Mouse (Mus musculus): ENCODE measurements around the gene Insl3. TPM values are rescaled to one million over a fixed set of nuclear protein-coding genes. Genes with fewer than 3 reads are reported as not detected.
"Not testable (repeated sequence)": the region's sequence is repeated elsewhere in the genome, so short reads cannot be mapped to it uniquely, and the experiment has no call there.

Gene Insl3
- polyA plus RNA-seq, 1 experiment: 58.5 TPM

DNA sequence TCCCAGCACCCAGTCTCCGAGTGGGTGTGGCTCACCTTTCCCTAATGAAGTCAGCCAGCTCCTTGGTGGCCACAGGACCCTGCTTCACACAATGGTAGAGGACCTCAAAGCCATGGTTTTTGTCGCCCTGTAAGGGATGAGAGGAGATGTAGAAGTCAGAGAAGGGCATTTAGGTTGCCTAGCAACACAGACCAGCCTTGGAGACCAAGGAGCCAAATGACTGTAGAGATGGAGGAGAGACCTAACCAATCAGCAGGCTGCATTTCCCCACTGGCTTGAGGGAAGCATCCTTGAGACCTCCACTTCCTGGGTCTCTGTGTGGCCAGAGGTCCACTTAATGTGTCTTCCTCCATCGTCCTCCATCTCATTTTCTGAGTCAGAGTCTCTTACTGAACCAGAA, 29.2 kb downstream of the Insl3 start:
- DNase-seq: no peak
- H3K4me1 ChIP-seq (ENCODE audit: control insufficient read depth, insufficient read depth, low read length): no peaks in the 10 kb centered on the region
- 42% methylated on average over 3 of the region's 3 CpGs for WGBS
- no peak for TF ChIP-seq POLR2A (IDR thresholded peaks at IDR 0.05; ENCODE audit: borderline replicate concordance, extremely low read depth, low read depth, low read length)
- no peak for TF ChIP-seq CTCF (IDR thresholded peaks at IDR 0.05; ENCODE audit: insufficient read depth, low read length)
- H3K4me3 ChIP-seq (replicated peaks; ENCODE audit: extremely low read depth, low read depth, low read length): no peak overlapping the region

DNA sequence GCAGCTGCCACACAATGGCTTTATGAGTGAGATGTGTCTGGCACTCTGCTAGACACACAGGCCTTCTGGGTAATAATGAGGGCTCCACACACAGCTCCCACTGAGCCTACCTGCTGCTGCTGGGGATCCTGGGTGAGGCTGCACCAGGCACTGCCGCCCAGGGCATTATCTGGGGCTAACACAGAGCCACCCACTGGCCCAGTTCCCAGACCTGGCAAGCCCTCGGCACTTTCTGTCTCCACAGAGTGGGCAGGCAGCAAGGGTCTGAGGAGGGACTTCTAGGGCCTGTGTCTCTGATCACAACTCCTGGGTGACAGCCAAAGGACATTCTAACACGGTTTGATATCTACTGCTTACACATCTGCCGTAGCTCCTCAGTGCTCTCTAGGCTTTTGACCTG, 30.2 kb downstream of the Insl3 start:
- DNase-seq: no peak
- Histone ChIP-seq H3K4me3 (replicated peaks; ENCODE audit: extremely low read depth, low read depth, low read length) (no peak overlapping the region), H3K4me1 (ENCODE audit: control insufficient read depth, insufficient read depth, low read length) (no peaks in the 10 kb centered on the region)
- WGBS: 39% methylated on average over 4 of the region's 4 CpGs
- TF ChIP-seq CTCF (IDR thresholded peaks at IDR 0.05; ENCODE audit: insufficient read depth, low read length) (no peak), POLR2A (IDR thresholded peaks at IDR 0.05; ENCODE audit: borderline replicate concordance, extremely low read depth, low read depth, low read length) (no peak)

DNA sequence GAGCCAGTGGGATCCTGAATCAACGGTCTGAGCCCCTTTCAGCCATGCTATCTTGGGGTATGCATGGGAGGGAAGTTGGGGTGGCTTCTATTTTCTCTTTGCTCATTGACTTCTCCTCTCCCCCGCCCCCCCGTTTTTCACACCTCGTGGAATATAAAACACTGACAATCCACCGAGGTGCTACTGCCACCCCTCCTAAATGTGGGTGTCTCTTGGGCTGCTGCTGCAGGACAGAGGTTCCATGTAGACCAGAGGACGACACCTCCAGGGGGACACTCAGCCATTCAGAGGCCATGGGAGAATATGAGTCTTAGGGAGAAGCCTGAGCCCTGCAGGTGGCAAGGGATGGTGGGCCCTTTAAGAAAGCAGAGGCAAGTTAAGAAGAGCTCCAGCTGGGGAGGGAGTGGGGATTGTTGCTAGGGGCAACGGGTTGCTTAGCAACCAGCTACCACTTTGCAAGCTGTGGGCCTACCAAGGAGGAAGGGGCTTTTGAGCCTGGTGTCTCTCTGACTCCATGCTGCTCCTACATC, 31.0 kb downstream of the Insl3 start:
- no peaks in the 10 kb centered on the region for H3K4me1 ChIP-seq (ENCODE audit: control insufficient read depth, insufficient read depth, low read length)
- TF ChIP-seq CTCF (IDR thresholded peaks at IDR 0.05; ENCODE audit: insufficient read depth, low read length) (no peak), POLR2A (IDR thresholded peaks at IDR 0.05; ENCODE audit: borderline replicate concordance, extremely low read depth, low read depth, low read length) (no peak)
- 49% methylated on average over 7 of the region's 7 CpGs for WGBS
- H3K4me3 ChIP-seq (replicated peaks; ENCODE audit: extremely low read depth, low read depth, low read length): no peak overlapping the region
- DNase-seq: no peak

DNA sequence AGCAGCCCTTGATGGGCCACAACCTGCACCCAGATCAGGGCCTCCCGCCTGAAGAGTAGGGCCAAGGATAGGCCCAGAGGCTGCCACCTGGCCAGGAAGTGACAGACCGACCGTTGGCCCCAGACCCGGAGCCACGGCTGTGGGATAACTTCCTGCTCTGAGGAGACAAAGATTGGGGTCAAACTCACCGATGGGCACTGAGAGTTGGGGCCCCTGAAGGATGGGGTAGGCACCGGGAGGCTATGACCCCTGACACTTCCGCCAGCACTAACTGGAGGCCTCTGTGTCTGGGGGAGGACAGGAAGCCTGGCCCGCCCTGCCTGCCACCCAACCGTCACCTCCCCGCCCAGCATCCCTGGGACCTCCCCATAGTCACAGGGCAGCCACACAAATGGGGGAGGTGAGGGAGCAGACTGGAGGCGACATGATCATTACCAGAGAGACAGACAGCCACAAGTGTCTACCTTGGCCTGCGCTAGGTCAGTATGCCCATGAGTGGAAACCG, 34.1 kb downstream of the Insl3 start:
- no peak for DNase-seq
- H3K4me3 ChIP-seq (replicated peaks; ENCODE audit: extremely low read depth, low read depth, low read length): peak overlapping the region; percentile 2
- no peak for TF ChIP-seq POLR2A (IDR thresholded peaks at IDR 0.05; ENCODE audit: borderline replicate concordance, extremely low read depth, low read depth, low read length)
- no peak for TF ChIP-seq CTCF (IDR thresholded peaks at IDR 0.05; ENCODE audit: insufficient read depth, low read length)
- 50% methylated on average over 14 of the region's 14 CpGs for WGBS
- no peaks in the 10 kb centered on the region for H3K4me1 ChIP-seq (ENCODE audit: control insufficient read depth, insufficient read depth, low read length)

DNA sequence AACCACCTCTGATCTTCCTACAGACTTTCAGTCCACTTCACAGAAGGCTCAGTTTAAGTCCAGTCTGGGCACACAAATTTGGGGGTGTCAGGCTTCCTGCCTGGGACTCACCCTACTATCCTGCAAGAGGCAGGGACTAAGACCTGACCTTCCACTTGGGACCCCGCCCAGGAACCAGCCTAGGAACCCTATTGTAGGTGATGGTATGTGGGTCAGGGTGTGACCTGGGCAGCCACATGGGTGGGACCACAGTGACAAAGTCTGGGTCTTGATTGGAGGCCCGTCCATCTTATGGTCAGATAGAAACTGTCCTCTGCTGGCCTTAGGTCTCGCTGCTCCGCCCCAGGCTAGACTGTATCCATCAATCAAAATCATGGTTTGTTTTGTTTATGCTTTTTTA, 35.4 kb downstream of the Insl3 start:
- 52% methylated on average over 4 of the region's 4 CpGs for WGBS
- peaks cover 3% of the 10 kb centered on the region for H3K4me1 ChIP-seq (ENCODE audit: control insufficient read depth, insufficient read depth, low read length)
- DNase-seq: no peak
- TF ChIP-seq POLR2A (IDR thresholded peaks at IDR 0.05; ENCODE audit: borderline replicate concordance, extremely low read depth, low read depth, low read length): no peak
- no peak for TF ChIP-seq CTCF (IDR thresholded peaks at IDR 0.05; ENCODE audit: insufficient read depth, low read length)
- no peak overlapping the region for H3K4me3 ChIP-seq (replicated peaks; ENCODE audit: extremely low read depth, low read depth, low read length)

DNA sequence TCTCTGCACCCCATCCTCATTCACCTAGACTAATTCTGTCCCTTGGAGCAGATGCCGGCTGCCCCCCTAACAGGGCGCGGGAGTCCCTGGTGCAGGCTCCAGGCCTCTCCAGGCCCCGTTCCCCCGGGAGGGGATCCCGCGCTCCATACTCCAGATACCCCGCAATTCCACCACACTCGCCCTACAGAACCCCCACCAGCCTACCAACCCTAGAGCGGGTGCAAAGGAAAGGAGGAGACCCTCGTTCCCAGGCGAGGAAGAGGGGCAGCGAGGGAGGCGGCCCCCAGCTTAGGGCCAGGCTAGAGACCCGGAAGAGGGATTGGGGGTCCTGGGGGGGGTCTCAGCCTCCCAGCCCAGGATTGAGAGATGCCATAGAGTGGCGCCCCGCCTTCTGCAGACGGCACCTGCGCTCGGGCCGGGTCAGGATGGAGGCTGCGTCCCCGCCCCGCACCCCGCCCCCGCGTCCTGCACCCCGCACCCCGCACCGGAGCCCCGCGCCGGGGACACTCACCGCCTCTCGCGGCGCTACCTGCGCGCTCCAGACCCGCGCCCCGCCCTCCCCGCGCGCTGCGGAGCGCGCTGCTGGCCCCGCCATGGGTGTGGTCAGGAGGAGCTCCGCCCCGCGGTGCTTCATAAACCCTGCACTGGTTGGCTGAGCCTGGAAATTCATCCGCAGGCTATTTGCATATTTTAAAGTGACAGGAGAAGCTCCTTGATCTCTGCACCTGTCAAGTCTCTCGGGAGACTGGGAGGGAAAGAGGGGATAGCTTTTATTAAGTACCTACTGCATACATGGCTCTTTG, 36.3 kb downstream of the Insl3 start, which contains the start of gene Fcho1:
TSS of gene Fcho1 (minus strand) at position 595 of the 803 bp plus-strand sequence.
- TF ChIP-seq CTCF (IDR thresholded peaks at IDR 0.05; ENCODE audit: insufficient read depth, low read length) (no peak), POLR2A (IDR thresholded peaks at IDR 0.05; ENCODE audit: borderline replicate concordance, extremely low read depth, low read depth, low read length) (no peak)
- peak within 1 kb of the TSS; percentile 35 for H3K4me3 ChIP-seq (replicated peaks; ENCODE audit: extremely low read depth, low read depth, low read length)
- 1% methylated on average over 54 of the region's 54 CpGs for WGBS
- peaks cover 3% of the 10 kb centered on the region for H3K4me1 ChIP-seq (ENCODE audit: control insufficient read depth, insufficient read depth, low read length)
- DNase-seq: peak; percentile 60

DNA sequence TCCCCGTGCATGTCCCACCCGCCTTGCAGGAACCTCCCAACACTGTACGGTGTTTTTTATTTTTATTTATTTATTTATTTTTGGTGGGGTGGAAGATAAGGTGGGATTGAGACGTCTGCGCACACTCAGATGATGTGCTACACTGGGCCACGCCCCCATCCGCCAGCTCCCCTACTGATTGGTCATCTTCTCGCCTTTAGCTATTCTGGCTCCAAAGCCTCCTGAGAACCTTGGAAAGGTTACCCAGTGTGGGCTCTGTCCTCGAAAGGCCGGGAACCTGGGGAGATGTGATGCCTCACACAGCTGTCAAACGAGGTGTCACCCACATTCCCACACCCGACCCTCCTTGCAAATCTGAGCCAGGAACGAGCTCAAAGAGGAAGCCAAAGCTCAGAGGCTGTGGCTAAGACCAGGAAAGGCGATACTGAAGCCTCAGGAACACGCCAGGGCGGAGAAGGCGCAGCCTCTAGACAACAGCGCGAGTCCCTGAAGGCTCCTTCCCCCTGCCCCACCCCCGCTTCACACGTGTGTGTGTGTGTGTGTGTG, 39.3 kb downstream of the Insl3 start:
- no peak for DNase-seq
- WGBS: 7% methylated on average over 21 of the region's 21 CpGs
- peaks cover 3% of the 10 kb centered on the region for H3K4me1 ChIP-seq (ENCODE audit: control insufficient read depth, insufficient read depth, low read length)
- H3K4me3 ChIP-seq (replicated peaks; ENCODE audit: extremely low read depth, low read depth, low read length): peak overlapping the region; percentile 34
- TF ChIP-seq CTCF (IDR thresholded peaks at IDR 0.05; ENCODE audit: insufficient read depth, low read length) (no peak), POLR2A (IDR thresholded peaks at IDR 0.05; ENCODE audit: borderline replicate concordance, extremely low read depth, low read depth, low read length) (no peak)

DNA sequence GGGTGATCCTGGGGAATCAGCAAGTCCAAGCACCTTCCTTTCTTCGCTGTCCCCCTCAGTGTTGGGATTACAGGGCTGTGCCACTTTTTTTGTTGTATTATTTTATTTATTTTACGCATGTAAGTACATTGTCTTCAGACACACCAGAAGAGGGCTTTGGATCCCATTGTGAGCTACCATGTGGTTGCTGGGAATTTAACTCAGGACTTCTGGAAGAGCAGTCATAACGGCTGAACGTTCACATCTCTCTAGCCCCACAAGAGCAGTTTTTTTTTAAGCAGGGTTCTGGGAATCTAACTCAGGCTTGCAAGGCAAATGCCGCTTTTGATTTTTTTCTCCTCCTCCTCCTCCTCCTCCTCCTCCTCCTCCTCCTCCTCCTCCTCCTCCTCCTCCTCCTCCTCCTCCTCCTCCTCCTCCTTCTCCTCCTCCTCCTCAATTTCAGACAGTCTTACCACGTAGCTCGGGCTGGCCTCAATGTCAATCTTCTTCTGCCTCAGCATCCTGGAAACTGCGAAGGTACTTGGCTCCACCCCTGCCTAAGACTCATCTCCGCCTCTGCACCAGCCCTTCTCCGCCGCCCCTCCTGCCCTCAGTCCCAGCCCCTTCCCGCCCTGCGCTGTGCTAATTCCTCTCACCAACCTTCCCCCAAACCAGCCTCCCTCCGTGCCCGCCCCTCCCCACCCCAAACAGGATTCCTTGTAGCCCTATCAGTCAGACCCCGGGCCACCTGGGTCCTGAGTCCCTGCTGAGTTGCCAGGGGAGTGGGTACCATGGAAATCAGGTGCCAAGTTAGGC, 40.0 kb downstream of the Insl3 start:
- no peak for DNase-seq
- H3K4me3 ChIP-seq (replicated peaks; ENCODE audit: extremely low read depth, low read depth, low read length): no peak overlapping the region
- TF ChIP-seq CTCF (IDR thresholded peaks at IDR 0.05; ENCODE audit: insufficient read depth, low read length): no peak
- TF ChIP-seq POLR2A (IDR thresholded peaks at IDR 0.05; ENCODE audit: borderline replicate concordance, extremely low read depth, low read depth, low read length): no peak
- peaks cover 3% of the 10 kb centered on the region for H3K4me1 ChIP-seq (ENCODE audit: control insufficient read depth, insufficient read depth, low read length)
- WGBS: 4% methylated on average over 16 of the region's 16 CpGs

DNA sequence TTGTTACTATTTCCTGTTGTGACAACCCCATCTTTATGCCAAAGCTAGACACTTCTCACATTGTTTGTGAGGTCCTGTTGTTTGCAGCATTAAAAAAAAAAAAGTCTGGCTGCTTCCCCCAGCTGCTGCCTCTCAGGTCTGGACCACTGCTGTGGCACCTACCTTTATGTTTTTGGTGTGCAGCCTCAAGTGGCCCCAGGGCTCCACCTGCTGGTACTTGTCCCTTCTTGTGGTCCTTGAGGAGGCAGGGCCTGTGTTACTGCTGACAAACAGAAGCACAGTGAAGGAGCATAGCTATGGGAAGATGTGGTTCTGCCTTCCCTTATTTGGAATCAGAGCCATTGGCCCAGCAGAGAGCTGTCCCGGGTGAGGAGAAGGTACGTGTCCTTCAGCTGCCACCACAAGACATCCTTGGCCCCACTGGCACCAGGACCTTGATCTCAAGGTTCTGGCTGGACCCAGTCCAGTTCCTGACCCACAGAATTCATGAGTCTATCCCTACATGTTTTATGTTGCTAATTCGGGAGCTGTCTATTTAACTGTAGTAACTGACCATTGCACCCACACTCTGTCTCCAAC, 42.7 kb downstream of the Insl3 start:
- TF ChIP-seq CTCF (IDR thresholded peaks at IDR 0.05; ENCODE audit: insufficient read depth, low read length) (peak; percentile 60), POLR2A (IDR thresholded peaks at IDR 0.05; ENCODE audit: borderline replicate concordance, extremely low read depth, low read depth, low read length) (no peak)
- Histone ChIP-seq H3K4me1 (ENCODE audit: control insufficient read depth, insufficient read depth, low read length) (peaks cover 3% of the 10 kb centered on the region), H3K4me3 (replicated peaks; ENCODE audit: extremely low read depth, low read depth, low read length) (no peak overlapping the region)
- WGBS: 60% methylated on average over 3 of the region's 3 CpGs
- DNase-seq: peak; percentile 37

DNA sequence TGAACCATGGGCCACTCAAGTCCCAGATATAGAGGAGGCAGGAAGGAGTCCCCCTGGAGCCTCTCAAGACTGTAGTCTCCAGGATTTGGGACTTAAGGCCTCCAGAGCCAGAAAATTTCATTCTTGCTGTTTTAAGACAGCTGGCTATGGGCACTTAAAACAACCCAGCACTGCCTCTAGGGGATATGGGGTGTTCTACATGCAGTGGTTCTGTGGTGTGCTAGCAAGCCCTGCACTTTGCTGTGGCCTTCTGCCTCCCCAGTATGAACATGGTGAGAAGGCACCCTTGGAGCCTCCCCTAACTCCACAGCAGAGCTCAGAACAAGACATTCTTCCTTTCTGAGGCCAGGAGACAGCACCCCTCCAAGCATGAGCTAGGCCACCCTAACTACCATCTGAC, 49.3 kb downstream of the Insl3 start:
- H3K4me1 ChIP-seq (ENCODE audit: control insufficient read depth, insufficient read depth, low read length); DNase-seq; H3K4me3 ChIP-seq (replicated peaks; ENCODE audit: extremely low read depth, low read depth, low read length): not testable (repeated sequence)

All from lung, adult 2 months (tissue).